Mouse (Mus musculus): ENCODE data around the gene Cdca4. TPM values are rescaled to one million over a fixed set of nuclear protein-coding genes. Genes with fewer than 3 reads are reported as not detected.
A peak's percentile ranks its signal among the peaks of the same experiment; 100 is the strongest.

Cdca4 gene
- polyA plus RNA-seq, 1 experiment from 2014 or later: 175 TPM

DNA sequence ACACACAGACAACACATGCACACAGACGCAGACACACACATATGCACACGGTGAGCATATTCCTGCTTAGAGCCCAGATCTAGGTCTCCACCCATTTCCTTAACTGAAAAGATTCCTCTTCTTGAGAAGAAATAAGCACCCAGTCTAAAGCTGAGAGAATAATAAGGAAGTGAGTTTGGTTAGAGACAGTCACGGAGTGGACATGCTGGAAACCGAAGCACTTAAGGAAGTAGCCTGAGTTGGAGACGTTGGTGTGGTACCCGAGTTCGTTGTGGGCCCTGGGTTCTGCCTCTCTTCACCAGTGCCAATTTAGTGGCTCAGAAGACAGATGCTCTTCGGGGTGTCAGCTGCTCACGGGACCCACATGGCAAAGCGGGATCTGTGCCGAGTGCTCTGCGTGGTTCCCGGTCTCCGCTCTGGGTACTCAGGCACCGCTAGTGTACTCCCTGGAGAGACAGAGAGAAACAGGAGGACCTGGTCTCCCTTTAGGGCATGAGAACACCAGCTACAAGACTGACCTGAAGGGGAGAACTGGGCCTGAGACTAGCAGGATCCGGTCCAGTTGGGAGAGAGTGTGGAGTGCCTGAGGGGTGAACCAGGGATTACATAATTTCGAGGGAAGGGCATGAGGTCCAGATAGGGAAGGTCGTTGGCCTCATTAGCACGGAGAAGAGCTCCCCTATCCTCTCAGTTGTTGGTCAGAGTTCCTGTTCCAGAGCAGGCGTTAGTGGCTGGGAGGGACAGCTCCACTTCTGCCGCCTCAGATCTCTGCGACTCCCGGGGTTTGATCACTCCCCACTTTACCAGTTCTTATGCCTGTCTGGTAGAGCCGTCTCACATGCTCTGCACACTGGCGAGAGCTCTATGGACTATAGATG is 11.2 kb upstream of the Cdca4 start:
- Histone ChIP-seq H3K27ac (replicated peaks; ENCODE audit: low read depth, low read length) (no peak overlapping the region), H3K36me3 (replicated peaks; ENCODE audit: control insufficient read depth, insufficient read depth, low read depth, low read length) (no peaks in the 10 kb centered on the region), H3K4me3 (ENCODE audit: low read depth, low read length) (no peak overlapping the region), H3K4me2 (ENCODE audit: low read depth, low read length) (no peak overlapping the region), H3K4me1 (ENCODE audit: control insufficient read depth, insufficient read depth, low read length) (no peaks in the 10 kb centered on the region), H3K9ac (replicated peaks; ENCODE audit: low read length) (no peak overlapping the region), H3K9me3 (replicated peaks; ENCODE audit: control insufficient read depth, low read length) (no peaks in the 10 kb centered on the region), H3K27me3 (ENCODE audit: control insufficient read depth, insufficient read depth, low read length) (no peaks in the 10 kb centered on the region)
- no peak for ATAC-seq (replicated peaks; ENCODE audit: insufficient number of reproducible peaks, low FRiP score, low TSS enrichment, low read depth)
- 78% methylated on average over 25 of the region's 25 CpGs for WGBS
- no peak for DNase-seq (ENCODE audit: low spot score)

DNA sequence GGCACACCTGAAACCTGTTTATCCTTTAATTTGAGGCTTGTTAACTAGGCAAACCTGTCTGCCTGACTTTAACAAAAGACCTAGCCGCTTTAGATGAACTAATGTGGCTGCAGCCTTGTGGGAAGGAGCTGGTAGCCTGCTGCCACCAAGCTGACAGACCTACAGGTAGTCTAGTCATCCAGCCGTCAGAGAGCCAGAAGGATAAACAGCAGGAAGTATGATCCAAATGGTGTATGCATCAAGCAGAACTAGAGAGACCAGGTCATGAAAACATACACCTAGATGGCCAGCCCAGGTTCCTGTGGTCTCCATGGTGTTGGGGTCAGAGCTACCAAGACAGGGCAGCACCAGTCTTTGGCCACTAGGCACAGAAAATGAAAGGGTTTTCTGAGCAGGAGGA is 5.8 kb upstream of the Cdca4 start:
- H3K4me3 ChIP-seq (ENCODE audit: low read depth, low read length): no peak overlapping the region
- no peak overlapping the region for H3K4me2 ChIP-seq (ENCODE audit: low read depth, low read length)
- no peak overlapping the region for H3K27ac ChIP-seq (replicated peaks; ENCODE audit: low read depth, low read length)
- 82% methylated on average over 2 of the region's 2 CpGs for WGBS
- no peak for DNase-seq (ENCODE audit: low spot score)
- H3K9ac ChIP-seq (replicated peaks; ENCODE audit: low read length): no peak overlapping the region
- no peaks in the 10 kb centered on the region for H3K36me3 ChIP-seq (replicated peaks; ENCODE audit: control insufficient read depth, insufficient read depth, low read depth, low read length)
- H3K4me1 ChIP-seq (ENCODE audit: control insufficient read depth, insufficient read depth, low read length): peaks cover 3% of the 10 kb centered on the region; the same call in 1 of the 2 replicates
- ATAC-seq (replicated peaks; ENCODE audit: insufficient number of reproducible peaks, low FRiP score, low TSS enrichment, low read depth): no peak
- H3K9me3 ChIP-seq (replicated peaks; ENCODE audit: control insufficient read depth, low read length): no peaks in the 10 kb centered on the region
- no peaks in the 10 kb centered on the region for H3K27me3 ChIP-seq (ENCODE audit: control insufficient read depth, insufficient read depth, low read length)

DNA sequence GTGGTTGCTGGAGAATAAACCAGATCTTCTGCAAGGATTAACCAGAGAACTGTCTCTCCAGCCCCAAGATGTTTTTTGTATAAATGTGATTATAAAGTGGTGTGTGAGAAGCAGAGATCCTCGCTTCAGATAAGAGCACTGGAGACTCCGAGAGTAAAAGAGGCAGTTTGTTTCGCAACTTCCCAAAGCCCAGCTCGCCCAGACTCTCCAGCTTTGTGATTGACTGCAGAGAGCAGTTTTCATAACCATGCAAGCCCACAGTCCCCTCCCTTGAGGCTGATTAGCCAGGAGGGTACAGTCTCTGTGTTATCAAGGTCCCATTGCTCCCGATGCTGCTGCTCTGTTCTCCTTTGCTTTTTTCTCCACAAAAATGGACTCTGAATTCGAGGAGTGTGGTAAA is 4.3 kb upstream of the Cdca4 start:
- Histone ChIP-seq H3K27me3 (ENCODE audit: control insufficient read depth, insufficient read depth, low read length) (no peaks in the 10 kb centered on the region), H3K9me3 (replicated peaks; ENCODE audit: control insufficient read depth, low read length) (no peaks in the 10 kb centered on the region), H3K4me2 (ENCODE audit: low read depth, low read length) (no peak overlapping the region), H3K4me1 (ENCODE audit: control insufficient read depth, insufficient read depth, low read length) (peaks cover 3% of the 10 kb centered on the region; the same call in 1 of the 2 replicates), H3K9ac (replicated peaks; ENCODE audit: low read length) (no peak overlapping the region), H3K4me3 (ENCODE audit: low read depth, low read length) (no peak overlapping the region), H3K36me3 (replicated peaks; ENCODE audit: control insufficient read depth, insufficient read depth, low read depth, low read length) (no peaks in the 10 kb centered on the region), H3K27ac (replicated peaks; ENCODE audit: low read depth, low read length) (no peak overlapping the region)
- 85% methylated on average over 6 of the region's 6 CpGs for WGBS
- DNase-seq (ENCODE audit: low spot score): no peak
- ATAC-seq (replicated peaks; ENCODE audit: insufficient number of reproducible peaks, low FRiP score, low TSS enrichment, low read depth): no peak

DNA sequence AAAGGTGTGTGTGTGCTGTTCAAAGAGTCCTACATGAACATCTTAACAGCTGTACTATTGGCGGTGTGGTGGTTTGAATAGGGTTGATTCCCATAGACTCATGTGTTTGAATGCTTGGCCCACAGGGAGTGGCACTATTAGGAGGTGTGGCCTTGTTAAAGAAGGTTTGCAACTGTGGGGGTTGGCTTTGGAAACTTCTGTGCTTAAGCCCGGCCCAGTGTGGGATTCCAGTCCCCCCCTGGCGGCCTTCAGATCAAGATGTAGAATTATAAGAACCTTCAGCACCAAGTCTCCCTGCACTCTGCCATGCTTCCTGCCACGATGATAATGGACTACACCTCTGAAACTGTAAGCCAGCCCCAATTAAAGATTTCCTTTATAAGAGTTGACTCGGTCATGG is 3.2 kb upstream of the Cdca4 start:
- Histone ChIP-seq H3K9ac (replicated peaks; ENCODE audit: low read length) (no peak overlapping the region), H3K36me3 (replicated peaks; ENCODE audit: control insufficient read depth, insufficient read depth, low read depth, low read length) (no peaks in the 10 kb centered on the region), H3K9me3 (replicated peaks; ENCODE audit: control insufficient read depth, low read length) (no peaks in the 10 kb centered on the region), H3K4me1 (ENCODE audit: control insufficient read depth, insufficient read depth, low read length) (peaks cover 3% of the 10 kb centered on the region; the same call in 1 of the 2 replicates), H3K4me3 (ENCODE audit: low read depth, low read length) (no peak overlapping the region), H3K27me3 (ENCODE audit: control insufficient read depth, insufficient read depth, low read length) (no peaks in the 10 kb centered on the region), H3K4me2 (ENCODE audit: low read depth, low read length) (no peak overlapping the region), H3K27ac (replicated peaks; ENCODE audit: low read depth, low read length) (no peak overlapping the region)
- DNase-seq (ENCODE audit: low spot score) (no peak), ATAC-seq (replicated peaks; ENCODE audit: insufficient number of reproducible peaks, low FRiP score, low TSS enrichment, low read depth) (no peak)
- WGBS: 92% methylated on average over 5 of the region's 5 CpGs

DNA sequence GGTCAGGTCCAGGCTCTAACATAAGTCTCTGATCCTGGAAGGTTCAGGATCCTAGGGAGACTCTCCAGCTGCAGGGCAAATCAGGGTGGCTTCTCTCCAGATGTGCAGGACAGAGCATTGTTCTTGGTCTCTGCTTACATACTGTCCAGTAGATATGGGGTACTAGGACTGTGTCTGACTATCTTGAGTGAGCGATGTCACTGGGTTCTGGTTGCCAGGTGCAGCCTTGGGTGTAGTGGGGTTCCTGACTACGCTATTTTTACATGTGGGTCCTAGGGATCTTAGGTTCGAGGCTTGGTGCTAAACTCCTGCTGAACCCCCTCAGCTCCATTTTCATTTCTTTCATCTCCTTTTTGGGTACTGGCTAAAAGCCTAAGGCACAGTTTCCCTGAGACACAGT is 1.3 kb upstream of the Cdca4 start:
- no peak for DNase-seq (ENCODE audit: low spot score)
- ATAC-seq (replicated peaks; ENCODE audit: insufficient number of reproducible peaks, low FRiP score, low TSS enrichment, low read depth): no peak
- Histone ChIP-seq H3K4me3 (ENCODE audit: low read depth, low read length) (peak overlapping the region; percentile 64), H3K9ac (replicated peaks; ENCODE audit: low read length) (peak overlapping the region; percentile 69), H3K27me3 (ENCODE audit: control insufficient read depth, insufficient read depth, low read length) (no peaks in the 10 kb centered on the region), H3K36me3 (replicated peaks; ENCODE audit: control insufficient read depth, insufficient read depth, low read depth, low read length) (no peaks in the 10 kb centered on the region), H3K4me2 (ENCODE audit: low read depth, low read length) (peak overlapping the region; percentile 59), H3K27ac (replicated peaks; ENCODE audit: low read depth, low read length) (no peak overlapping the region), H3K9me3 (replicated peaks; ENCODE audit: control insufficient read depth, low read length) (no peaks in the 10 kb centered on the region), H3K4me1 (ENCODE audit: control insufficient read depth, insufficient read depth, low read length) (peaks cover 3% of the 10 kb centered on the region; the same call in 1 of the 2 replicates)
- WGBS: 87% methylated on average over 3 of the region's 3 CpGs

DNA sequence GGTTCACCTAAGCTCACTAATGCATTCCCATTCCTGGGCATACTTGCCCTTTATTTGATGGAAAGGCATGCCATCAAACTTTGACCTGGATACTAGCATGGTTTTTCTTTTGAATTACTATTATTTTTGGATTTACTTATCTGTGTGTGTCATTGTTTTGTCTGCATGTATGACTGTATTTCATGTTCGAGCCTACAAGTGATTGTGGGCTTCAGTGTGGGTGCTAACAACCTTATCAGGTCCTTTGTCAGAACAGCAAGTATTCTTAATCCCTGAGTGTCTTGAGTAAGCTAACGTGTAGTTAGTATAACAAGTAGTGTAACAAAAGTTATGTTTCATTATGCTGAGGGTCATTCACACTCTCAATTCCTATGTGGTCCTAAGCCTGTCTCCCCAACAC is 918 bp upstream of the Cdca4 start:
- Histone ChIP-seq H3K27ac (replicated peaks; ENCODE audit: low read depth, low read length) (no peak overlapping the region; the same call in 1 of the 2 replicates), H3K36me3 (replicated peaks; ENCODE audit: control insufficient read depth, insufficient read depth, low read depth, low read length) (no peaks in the 10 kb centered on the region), H3K4me1 (ENCODE audit: control insufficient read depth, insufficient read depth, low read length) (peaks cover 3% of the 10 kb centered on the region; the same call in 1 of the 2 replicates), H3K9me3 (replicated peaks; ENCODE audit: control insufficient read depth, low read length) (no peaks in the 10 kb centered on the region), H3K9ac (replicated peaks; ENCODE audit: low read length) (peak overlapping the region; percentile 69), H3K4me2 (ENCODE audit: low read depth, low read length) (peak overlapping the region; percentile 59), H3K27me3 (ENCODE audit: control insufficient read depth, insufficient read depth, low read length) (no peaks in the 10 kb centered on the region), H3K4me3 (ENCODE audit: low read depth, low read length) (peak overlapping the region; percentile 64)
- DNase-seq (ENCODE audit: low spot score): no peak
- ATAC-seq (replicated peaks; ENCODE audit: insufficient number of reproducible peaks, low FRiP score, low TSS enrichment, low read depth): no peak
- WGBS: 46% methylated on average over 2 of the region's 2 CpGs

DNA sequence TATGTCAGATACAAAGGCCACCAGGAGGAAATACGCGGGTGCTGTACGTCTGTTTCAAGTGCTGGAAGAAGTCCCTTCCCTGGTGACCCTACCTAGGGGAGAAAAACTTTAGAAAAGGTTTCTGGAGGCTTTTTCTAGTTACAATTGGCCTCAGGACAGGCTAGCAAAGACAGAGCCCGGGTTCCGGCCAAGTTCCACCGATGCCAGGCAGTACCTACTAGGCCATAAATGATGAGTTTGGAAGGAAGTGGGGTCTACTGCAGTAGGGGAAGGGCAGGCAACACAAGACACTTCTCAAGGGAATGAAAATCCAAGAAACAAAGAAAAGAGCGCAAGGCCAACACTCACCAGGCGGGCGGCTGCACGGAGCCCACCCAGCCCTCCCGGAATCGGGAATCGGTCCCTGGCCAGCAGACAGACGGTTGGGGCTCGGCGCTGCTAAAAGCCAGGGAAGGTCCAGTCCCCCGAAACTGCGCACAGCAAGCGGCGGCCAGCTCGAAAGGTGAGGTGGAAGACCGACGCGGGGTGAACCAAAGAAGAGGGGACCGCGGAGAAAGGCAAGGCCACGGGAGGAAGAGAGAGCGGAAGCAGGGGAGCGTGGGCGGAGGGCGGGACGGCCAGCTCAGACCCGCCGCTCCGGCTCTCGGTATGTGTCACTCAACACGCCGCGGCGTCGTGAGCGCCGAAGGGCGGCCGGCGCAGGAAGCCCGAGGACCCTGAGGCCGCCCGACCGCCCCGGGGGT is 551 bp downstream of the Cdca4 start:
- no peaks in the 10 kb centered on the region for H3K27me3 ChIP-seq (ENCODE audit: control insufficient read depth, insufficient read depth, low read length)
- H3K36me3 ChIP-seq (replicated peaks; ENCODE audit: control insufficient read depth, insufficient read depth, low read depth, low read length): no peaks in the 10 kb centered on the region
- peaks cover 6% of the 10 kb centered on the region; the same call in 1 of the 2 replicates for H3K4me1 ChIP-seq (ENCODE audit: control insufficient read depth, insufficient read depth, low read length)
- under 1% methylated on average over 45 of the region's 51 CpGs for WGBS
- peak overlapping the region; percentile 41 for H3K27ac ChIP-seq (replicated peaks; ENCODE audit: low read depth, low read length)
- H3K4me2 ChIP-seq (ENCODE audit: low read depth, low read length): peak overlapping the region; percentile 80
- H3K9ac ChIP-seq (replicated peaks; ENCODE audit: low read length): peak overlapping the region; percentile 76
- no peaks in the 10 kb centered on the region for H3K9me3 ChIP-seq (replicated peaks; ENCODE audit: control insufficient read depth, low read length)
- DNase-seq (ENCODE audit: low spot score) (peak; percentile 15), ATAC-seq (replicated peaks; ENCODE audit: insufficient number of reproducible peaks, low FRiP score, low TSS enrichment, low read depth) (peak; percentile 82)
- H3K4me3 ChIP-seq (ENCODE audit: low read depth, low read length): peak overlapping the region; percentile 64

DNA sequence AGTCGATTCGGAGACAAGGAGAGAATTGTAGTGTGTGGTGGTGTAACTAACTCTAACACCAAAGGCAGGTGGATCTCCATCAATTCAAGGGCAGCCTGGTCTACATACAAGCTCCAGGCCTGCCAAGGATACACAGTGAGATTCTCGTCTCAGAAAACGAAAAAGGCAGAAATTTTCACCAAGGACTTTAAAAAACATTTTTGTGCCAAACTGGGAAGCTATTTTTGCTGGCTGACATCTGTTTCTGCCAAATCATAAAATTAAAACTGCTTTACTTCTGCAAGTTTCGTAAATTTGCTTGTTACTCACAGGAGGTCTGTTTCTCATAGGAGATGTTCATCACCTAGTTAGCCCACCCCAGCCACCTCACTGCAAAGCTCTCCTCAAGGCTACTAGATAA is 3.3 kb downstream of the Cdca4 start:
- ATAC-seq (replicated peaks; ENCODE audit: insufficient number of reproducible peaks, low FRiP score, low TSS enrichment, low read depth) (no peak), DNase-seq (ENCODE audit: low spot score) (no peak)
- H3K27me3 ChIP-seq (ENCODE audit: control insufficient read depth, insufficient read depth, low read length): no peaks in the 10 kb centered on the region
- H3K4me2 ChIP-seq (ENCODE audit: low read depth, low read length): no peak overlapping the region
- no peak overlapping the region for H3K4me3 ChIP-seq (ENCODE audit: low read depth, low read length)
- H3K9ac ChIP-seq (replicated peaks; ENCODE audit: low read length): no peak overlapping the region
- peaks cover 6% of the 10 kb centered on the region for H3K4me1 ChIP-seq (ENCODE audit: control insufficient read depth, insufficient read depth, low read length)
- H3K36me3 ChIP-seq (replicated peaks; ENCODE audit: control insufficient read depth, insufficient read depth, low read depth, low read length): peaks cover 8% of the 10 kb centered on the region
- no peaks in the 10 kb centered on the region for H3K9me3 ChIP-seq (replicated peaks; ENCODE audit: control insufficient read depth, low read length)
- 89% methylated on average over 5 of the region's 5 CpGs for WGBS
- H3K27ac ChIP-seq (replicated peaks; ENCODE audit: low read depth, low read length): no peak overlapping the region
